Mouse (Mus musculus) v-Abl transformed pro-B cells (cell line): ENCODE results near the gene Mettl21a.
"Not testable (repeated sequence)": the region's sequence is repeated elsewhere in the genome, so short reads cannot be mapped to it uniquely, and the experiment has no call there.

Experiments used
- in situ Hi-C, 2 experiments: fragments of 400-800 bp; cut with MboI; formaldehyde crosslinking; loops; one replicate each; pipeline ENCODE4 v1.15.1; 2025; ENCODE audit not compliant: unreplicated experiment in 2 of 2

The Mettl21a gene

GRCm38 (mm10) chr1:64616881-64617714, at the start of gene Mettl21a:
TSS of gene Mettl21a (minus strand) at chr1:64617242.
- in situ Hi-C loops: loop anchor here in 1 of 2 experiments (10.0 kb wide), 1 partner anchor 308 kb away; no protein-coding TSS in a partner anchor

DNA sequence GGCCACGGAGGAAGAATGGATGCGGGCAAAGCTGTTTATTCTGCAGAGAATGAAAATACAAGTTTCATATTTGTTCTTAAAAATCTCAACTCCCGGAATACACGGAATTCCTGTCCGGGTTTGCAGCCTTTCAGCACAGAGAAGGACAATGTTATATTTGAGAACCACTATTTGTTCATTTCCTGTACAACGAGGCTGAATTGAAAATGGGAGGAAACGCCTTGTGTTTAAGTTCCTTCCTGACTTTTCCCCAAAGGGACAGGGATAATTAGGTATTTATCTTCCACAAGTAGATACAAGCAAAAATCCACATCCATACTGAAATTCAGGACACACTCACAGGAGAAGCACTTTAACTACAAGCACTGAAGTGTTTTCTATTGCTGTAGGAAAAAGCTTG, 41.8 kb upstream of the Mettl21a start:
- in situ Hi-C loops: no loop called here

GRCm38 (mm10) chr1:64656423-64657129, 39.5 kb upstream of the Mettl21a start:
- in situ Hi-C loops: no loop called here

GRCm38 (mm10) chr1:64655415-64655814, 38.4 kb upstream of the Mettl21a start:
- in situ Hi-C loops: no loop called here

DNA sequence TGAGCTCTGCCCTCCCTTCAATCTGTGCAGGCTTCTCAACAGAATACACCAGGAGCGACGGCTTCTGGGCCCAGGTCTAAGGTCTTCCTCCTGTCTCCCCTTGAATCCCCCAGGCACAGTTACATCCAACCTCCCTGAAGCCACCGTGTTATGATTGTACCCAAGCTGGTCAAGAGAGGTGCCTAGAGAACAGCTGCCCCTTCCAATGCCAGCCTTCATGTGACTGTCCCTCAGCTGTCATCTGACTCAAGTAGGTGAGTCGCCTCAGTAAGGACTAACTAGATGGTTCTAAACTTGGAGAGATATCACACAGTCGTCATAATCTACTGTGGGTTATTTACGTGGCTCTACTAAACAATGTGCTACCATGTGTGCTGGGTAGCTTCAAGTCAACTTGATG, 36.7 kb upstream of the Mettl21a start:
- in situ Hi-C loops: no loop called here

- in situ Hi-C loops: no loop called here
Measured at GRCm38 (mm10) chr1:64649362-64650124, 32.5 kb upstream of the Mettl21a start.

DNA sequence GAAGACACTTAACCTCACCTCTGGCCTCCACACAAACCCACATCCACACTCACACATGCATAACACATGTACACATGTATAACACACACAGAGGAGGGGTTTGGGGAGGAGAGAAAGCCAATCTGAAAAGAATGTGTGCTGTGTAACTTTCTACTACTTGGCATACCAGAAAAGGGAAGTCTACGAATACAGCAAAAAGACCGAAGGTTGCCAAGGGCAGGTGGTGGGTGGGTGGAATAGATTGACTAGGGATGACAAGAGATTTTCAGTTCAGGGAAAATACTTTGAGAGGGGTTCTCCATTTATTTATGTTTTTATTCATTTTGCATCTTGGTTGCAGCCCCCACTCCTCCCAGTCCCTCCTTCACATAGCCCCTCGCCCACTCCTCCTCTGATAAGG, 27.5 kb upstream of the Mettl21a start:
- in situ Hi-C loops: no loop called here

DNA sequence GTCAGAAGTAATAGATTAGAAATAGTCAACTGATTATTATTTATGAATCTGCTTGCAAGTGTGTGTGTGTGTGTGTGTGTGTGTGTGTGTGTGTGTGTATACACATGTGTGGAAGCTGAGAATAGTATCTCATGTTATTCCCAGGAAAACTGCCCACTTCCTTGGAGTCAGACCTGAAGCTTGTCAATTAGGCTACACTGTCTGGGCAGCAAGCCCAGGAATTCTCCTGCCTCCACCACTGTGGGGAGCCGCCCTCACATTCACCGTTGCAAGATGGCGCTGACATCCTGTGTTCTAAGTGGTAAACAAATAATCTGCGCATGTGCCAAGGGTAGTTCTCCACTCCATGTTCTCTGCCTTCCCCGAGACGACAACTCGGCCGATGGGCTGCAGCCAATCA, 25.5 kb upstream of the Mettl21a start:
- in situ Hi-C loops: not testable (repeated sequence)

DNA sequence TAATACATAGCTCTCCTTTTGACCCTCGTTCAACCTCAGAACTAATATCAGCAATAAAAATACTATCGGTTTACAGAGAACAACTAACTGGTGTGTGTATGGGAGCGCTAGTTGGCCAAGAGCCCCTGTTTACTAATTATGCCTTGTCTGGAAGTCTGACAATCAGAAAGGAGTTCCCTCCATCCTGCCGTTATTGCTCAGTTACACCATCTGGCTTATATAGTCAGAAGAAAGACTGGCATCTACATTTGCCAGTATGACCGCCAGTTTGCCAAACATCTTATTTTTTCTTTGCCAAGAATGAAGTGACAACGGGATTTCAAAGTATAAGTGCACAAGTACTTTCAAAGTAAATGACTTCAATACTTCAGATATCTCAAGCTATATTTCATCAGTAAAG, 24.0 kb upstream of the Mettl21a start:
- in situ Hi-C loops: no loop called here

DNA sequence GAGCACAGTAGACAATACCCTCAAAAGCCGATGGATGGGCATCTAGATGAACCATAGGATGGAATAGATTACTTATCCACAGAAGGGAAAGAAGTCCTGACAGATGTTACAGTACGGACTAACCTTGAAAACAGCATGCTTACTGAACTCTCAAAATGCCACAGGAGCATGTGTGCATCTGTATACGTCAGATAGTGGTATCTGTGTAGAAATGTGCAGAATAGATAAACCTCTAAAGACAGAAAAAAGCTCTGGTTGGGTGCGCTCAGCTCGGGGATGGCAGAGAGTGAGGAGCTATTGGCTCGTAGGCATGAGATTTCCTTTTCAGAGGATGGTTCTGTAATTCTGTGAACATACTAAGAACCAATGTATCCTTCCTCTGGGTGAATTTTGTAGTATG, 22.2 kb upstream of the Mettl21a start:
- in situ Hi-C loops: no loop called here

DNA sequence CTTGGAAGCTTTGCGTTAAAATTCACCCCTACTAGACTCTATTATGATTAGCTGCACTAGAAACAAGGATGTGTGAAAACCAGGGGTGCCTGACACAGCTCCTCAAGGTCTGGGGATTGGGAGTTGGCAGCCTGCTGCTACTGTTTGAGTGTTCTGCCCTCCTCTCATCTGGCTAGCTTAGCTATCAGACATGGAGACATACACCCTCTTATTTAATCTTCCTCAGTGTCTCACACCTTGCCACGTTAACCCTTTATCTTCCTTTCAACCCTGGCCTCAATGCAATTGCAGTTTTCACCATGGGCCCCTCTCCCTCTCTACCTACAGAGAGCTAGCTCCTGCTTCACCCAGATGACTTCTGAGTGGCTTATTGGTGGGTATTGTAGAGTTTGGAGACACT, 18.6 kb upstream of the Mettl21a start:
- in situ Hi-C loops: no loop called here

DNA sequence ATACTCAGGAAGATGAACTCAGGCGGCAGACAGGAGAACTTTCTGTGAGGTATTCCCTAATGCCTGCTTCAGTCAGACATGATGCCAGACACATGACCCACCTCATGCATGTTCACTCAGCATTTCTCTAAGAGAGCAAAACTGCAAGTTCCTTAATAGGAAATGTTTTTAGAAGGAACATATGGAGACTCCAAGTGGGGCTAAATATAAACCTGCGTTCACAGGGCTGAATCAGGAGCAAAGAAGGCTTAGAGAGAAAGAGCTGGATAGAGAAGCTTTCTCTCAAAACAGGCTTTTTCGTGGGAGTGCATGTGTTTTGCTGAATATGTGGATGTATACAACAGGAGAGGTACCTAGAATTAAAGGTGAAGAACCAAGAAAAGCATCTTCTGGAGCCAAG, 16.2 kb upstream of the Mettl21a start:
- in situ Hi-C loops: no loop called here

DNA sequence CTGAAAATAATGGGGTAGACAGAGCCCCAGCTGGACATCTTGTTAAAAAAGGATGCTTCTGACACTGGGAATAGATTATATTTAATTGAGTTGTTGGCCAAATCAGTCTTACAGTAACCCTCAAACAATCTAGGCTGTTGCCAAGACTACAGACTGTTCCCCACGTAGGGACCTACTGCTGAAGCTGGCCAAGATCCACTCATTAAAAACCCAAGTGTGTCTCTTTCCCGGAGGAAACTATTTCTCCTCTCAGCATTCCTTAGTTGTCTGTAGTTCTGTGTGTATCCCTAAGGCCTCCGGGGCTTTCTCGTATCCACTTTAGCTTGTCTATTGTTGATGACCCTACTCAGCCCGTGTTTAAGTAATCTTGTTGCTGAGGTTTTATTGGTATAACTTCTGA, 14.5 kb upstream of the Mettl21a start:
- in situ Hi-C loops: no loop called here

GRCm38 (mm10) chr1:64625214-64625613, 8.2 kb upstream of the Mettl21a start:
- in situ Hi-C loops: loop anchor here (10.0 kb wide), 3 partner anchors 160 to 960 kb away; no protein-coding TSS in a partner anchor

- in situ Hi-C loops: loop anchor here (5.0 to 10.0 kb wide), 5 partner anchors 84 to 959 kb away; no protein-coding TSS in a partner anchor
Measured at GRCm38 (mm10) chr1:64623558-64624435, 6.8 kb upstream of the Mettl21a start.

DNA sequence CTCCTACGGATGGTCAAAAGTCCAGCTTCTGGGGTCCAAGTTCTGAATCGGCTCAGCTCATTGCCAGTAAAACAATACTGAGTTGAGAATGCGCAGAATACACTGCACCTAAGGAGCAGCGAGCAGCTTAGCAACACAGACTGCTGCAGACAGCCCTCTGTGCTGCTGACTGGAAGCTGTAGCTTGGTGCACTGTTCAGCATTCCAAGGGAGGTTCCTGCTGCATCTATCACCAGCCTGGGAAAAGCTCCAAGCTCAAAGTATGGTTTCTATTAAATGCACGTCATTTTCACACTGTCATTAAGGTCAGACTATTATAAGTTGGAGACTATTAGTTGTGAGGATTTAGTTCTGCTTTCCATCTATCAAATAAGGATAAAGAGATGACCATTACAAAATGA, 4.1 kb upstream of the Mettl21a start:
- in situ Hi-C loops: loop anchor here (5.0 to 10.0 kb wide), 5 partner anchors 86 to 956 kb away; no protein-coding TSS in a partner anchor

- in situ Hi-C loops: loop anchor here in 1 of 2 experiments (10.0 kb wide), 1 partner anchor 307 kb away; no protein-coding TSS in a partner anchor
Measured at GRCm38 (mm10) chr1:64618226-64618625, 1.2 kb upstream of the Mettl21a start.

DNA sequence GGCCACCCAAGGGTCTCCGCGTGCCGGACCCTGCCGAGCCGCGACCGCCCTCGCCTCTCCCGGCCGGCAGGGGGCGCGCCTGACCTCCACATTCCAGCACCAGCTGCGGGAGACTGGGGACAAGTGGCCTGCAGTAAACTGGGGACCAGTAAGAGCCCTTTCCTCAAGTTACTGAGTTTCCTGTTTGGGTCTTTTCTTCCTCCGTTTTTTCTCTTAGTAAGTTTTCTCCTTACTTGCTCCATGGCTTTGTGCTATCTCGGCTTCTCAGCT, 608 bp upstream of the Mettl21a start:
- in situ Hi-C loops: loop anchor here in 1 of 2 experiments (10.0 kb wide), 1 partner anchor 307 kb away; no protein-coding TSS in a partner anchor

DNA sequence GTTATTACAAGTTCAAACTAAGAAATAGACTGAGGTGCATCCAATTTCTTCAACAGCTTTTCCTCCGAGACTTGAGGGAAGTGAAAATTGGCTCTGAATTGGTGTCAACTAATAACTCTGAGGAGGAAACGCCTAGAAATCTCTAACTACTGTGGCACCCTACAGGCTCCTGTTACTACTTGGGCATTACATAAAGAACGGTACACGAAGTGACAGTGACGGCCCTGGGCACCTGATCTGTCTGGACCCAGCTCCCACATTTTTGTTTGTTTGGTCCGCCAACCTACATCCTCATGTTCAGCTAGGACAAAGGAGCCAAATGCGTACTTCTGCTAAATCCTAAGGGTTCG, 536 bp downstream of the Mettl21a start:
- in situ Hi-C loops: loop anchor here in 1 of 2 experiments (10.0 kb wide), 1 partner anchor 308 kb away; no protein-coding TSS in a partner anchor

DNA sequence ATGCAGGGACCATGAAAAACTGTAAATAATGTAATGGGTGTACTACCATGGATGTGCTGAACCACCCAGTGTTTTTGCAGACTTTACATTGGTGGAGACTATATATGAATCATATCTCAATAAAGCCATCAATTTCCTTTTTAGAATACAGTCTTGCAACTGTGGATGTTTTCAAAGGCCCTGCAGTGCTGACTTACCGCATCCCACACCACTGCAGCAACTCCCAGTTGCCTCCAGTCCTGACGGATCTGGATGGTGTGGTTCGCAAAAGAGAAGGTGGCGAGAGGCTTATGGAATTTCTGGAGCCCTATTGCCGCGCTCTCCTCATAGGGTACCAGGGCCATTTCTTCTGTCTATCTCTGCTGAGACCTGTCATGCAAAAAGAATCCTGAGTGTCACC, 966 bp downstream of the Mettl21a start:
- in situ Hi-C loops: loop anchor here in 1 of 2 experiments (10.0 kb wide), 1 partner anchor 309 kb away; no protein-coding TSS in a partner anchor
